Mouse (Mus musculus): ENCODE measurements around the gene Ppil4.
A peak's percentile ranks its signal among the peaks of the same experiment; 100 is the strongest.

Gene Ppil4

GRCm38 (mm10) chr10:7825281-7825665 is 32.6 kb downstream of the Ppil4 start:
- DNase-seq, result no peak

DNA sequence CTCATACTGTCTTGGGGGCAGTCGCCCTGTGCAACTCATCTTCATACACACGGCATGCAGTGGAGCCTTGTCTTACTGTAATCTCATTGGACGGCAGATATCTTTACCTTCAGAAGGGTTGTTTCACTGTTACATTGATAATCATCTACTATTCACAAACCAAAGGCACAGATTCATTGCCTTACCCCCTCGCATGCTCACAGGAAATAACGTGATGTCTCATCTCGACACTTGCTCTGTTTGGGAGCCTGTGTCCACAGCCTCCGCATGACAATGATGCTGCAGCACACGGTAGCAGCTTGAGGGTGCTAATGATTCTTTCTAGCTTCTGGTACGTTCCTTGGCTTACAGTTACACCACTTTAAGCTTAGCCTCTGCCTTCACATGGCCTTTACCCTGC is 33.4 kb downstream of the Ppil4 start:
- no peak for DNase-seq

- no peak for DNase-seq
Observed at GRCm38 (mm10) chr10:7832171-7832676, 39.5 kb downstream of the Ppil4 start, which contains the start of gene Zc3h12d. TSS of gene Zc3h12d (plus strand) at chr10:7832470.

DNA sequence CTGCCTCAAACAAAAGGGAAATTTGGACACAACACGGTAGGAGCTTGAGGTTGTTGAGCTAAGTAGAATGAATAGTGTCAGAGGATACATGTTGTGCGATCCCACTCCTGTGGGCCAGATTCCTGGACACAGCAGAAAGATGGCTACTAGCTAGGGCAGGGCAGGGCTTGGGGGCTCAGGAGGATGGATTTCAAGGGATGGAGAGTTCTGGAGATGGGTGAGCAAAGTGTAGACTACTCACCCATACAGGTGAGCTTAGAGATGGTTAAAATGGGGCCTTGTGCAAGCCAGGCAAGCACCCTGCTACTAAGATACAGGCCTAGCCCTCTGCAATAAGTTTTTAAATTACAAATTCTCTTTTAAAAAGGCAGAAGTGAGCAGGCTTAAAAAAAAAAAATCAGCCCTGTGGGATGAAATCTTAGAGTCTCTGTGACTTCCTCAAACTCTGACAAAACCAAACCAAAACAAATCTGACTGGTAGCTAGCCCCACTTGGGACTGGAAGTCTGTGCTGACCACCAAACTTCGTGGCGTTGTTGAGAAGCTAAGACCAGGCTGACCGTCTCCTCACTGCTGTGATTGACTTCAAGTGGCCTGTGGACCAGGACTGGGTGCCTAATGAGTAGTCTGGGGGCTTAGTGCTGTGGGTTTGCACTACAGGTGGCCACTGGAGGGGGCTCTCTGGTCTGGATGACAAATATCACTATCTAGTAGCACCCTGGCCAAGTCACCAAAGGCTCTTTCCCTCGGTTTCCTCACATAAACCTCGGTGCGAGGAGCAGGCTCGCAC is 40.9 kb downstream of the Ppil4 start:
- no peak for DNase-seq

DNA sequence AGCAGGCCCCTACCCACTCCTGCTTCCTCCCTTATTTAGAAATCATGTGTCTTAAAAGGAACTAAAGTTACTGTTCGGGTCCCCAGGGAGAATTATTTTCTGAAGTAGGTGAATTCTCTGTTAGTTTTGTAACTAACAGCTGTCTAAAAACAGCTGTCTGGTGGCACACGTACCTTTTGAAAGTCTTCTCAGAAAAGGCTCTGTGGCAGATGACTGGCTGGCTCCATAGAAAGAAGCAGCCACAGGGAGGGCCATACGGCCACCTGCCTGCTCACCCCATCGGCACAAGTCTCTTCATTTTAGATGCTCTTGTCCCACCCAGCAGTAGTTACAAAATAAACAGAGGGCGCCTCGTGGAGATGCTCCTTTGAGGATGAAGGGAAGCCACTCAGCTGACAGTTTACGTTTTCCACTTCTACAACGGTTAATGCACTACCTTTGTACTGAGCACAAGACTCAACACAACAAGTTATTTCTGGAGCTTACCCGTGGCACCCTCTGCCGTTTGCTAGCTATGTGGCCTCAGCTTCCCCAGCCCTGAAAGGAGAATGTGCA is 42.1 kb downstream of the Ppil4 start:
- no peak for DNase-seq

- DNase-seq, result no peak
Observed at GRCm38 (mm10) chr10:7836902-7837301, 44.2 kb downstream of the Ppil4 start.

DNA sequence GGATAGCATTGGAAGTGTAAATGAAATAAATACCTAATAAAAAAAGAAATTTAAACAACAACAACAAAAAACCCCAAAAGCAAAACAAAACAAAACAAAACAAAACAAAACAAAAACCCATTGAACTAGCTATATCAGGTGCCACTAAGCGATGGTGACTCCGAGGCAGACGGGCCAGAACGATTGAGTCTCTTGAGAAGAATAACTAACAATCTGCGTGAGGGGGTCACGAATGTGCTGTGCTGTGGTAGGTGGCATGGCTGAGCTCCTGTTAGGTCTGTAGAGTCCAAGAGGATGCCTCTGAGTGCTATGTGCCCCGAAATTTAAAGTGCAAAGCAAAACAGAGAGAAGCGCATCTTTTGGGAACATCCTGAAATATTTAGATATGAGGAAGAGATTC is 44.8 kb downstream of the Ppil4 start:
- DNase-seq, result no peak

DNA sequence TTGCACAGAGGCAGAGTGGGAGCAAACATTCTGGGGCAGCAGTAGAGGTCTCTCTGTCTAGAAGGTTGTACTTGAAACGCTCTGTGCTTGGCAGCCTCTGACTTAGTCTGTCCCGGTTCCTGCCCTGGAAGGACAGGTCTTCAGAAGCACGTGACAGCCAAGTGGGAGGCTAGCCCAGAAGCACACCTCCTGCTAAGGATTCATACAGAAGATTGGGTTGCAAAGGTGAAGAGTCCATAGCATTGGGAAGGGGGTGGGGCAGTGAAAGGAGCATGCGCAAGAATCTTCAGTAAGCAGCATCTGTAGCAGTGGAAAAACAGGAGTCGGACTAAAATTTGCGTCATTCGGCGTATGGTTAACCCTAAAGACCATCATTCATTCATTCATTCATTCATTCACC is 45.3 kb downstream of the Ppil4 start:
- no peak for DNase-seq

- DNase-seq, result no peak
Observed at GRCm38 (mm10) chr10:7838874-7839421, 46.3 kb downstream of the Ppil4 start.

- peak; percentile 30 for DNase-seq
Observed at GRCm38 (mm10) chr10:7839551-7840352, 47.1 kb downstream of the Ppil4 start.

- no peak for DNase-seq
Observed at GRCm38 (mm10) chr10:7840353-7840733, 47.7 kb downstream of the Ppil4 start.

- DNase-seq, result no peak
Observed at GRCm38 (mm10) chr10:7840785-7841184, 48.1 kb downstream of the Ppil4 start.

- peak in 1 of 2 experiments; percentile 14 for DNase-seq
Observed at GRCm38 (mm10) chr10:7841571-7842080, 48.9 kb downstream of the Ppil4 start.

- DNase-seq, result no peak
Observed at GRCm38 (mm10) chr10:7843181-7843580, 50.5 kb downstream of the Ppil4 start.

GRCm38 (mm10) chr10:7844161-7844560 is 51.5 kb downstream of the Ppil4 start:
- no peak for DNase-seq

GRCm38 (mm10) chr10:7845136-7845535 is 52.4 kb downstream of the Ppil4 start:
- no peak for DNase-seq

DNA sequence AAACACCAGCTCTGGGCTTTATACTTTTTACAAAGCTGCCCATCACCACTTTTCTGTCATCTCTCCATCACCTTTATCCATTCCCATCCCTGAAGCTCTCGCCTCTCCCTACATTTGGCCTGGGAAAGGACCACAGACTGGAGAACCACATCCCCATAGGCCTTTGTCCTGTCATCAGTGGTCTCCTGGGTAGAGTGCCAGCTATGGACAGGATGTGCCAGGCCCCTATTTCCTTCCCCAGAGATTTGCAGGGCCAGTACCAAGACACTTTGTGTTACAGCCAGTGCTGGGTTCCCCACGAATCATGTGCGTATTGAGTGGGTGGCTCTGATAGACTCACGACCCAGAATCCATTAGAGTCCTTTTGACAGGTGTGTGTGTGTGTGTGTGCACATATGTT is 53.3 kb downstream of the Ppil4 start:
- DNase-seq, result no peak

- no peak for DNase-seq
Observed at GRCm38 (mm10) chr10:7847166-7847605, 54.5 kb downstream of the Ppil4 start.

DNA sequence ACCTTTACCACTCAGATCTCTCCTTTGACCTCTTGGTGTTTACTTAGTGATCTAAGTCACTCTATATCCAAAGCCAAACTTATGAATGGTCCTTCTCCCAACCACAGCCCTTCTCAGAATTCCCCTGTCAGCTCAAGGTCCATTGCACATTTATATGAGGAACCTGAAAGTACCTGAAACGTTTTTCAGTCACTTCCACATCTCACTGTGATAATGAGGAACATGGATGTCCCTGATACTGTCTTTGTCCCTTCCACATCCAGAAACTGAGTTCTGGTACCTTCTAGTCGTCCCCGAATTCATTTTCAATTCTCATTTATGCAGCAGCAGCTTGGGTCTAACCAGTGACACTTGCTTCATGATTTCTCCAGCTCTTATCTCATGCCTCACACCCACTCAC is 59.2 kb downstream of the Ppil4 start:
- DNase-seq, result no peak

DNA sequence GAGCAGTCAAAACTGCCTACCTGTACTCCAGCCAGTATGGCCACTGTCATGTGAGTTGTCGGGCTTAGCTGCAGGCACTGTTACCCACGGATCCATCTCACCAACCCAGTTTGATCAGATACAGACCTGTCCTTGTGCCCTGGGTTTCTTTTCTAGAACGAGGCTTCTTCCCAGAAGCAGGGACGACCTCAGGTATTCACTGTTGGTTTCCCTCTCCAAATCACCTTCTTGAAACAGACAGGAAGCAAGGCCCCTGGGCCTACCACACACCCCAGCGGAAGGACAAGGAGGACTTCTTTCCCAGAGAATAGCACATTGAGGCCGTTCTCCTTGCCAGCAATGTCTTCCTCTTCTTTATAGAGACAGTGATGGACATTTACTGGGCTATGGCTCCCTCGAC is 67.8 kb downstream of the Ppil4 start:
- no peak for DNase-seq

DNA sequence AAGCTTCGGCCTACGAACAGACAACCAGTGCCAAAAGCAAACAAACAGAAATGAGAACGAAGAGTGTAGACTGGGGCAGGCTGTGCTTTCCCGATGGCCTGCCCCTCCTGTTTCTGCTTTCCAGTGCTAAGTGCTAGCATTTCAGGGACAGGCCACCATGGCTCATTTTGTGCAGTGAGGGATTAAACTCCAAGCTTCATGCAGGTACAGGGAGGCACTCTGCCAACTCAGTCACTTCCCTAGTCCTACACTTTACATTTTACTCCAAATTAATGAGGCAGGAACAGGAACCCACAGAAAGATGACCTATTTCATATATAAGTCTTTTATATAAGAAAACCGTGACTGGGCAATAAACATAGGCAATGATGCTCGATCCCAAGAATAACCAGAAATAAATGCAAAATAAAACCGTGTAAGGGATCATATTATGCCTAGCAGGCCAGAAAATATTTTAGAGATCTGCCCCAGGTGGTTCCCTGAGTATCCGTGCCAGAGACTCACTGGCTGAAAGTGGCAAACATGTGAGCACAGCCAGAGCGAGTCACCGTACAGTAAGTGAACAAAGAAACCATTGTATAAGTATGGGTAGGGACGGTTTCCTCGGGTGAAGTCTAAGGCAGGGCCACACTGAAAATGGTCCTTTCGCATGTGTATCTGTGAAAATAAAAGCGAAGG is 68.7 kb downstream of the Ppil4 start:
- peak in 1 of 2 experiments; percentile 25 for DNase-seq

GRCm38 (mm10) chr10:7861937-7862657 is 69.4 kb downstream of the Ppil4 start:
- DNase-seq, result no peak
